Mouse (Mus musculus) gastrocnemius, postnatal 36 days (tissue): ENCODE data around the gene Cd9. TPM values are rescaled to one million over a fixed set of nuclear protein-coding genes. Genes with fewer than 3 reads are reported as not detected.
A peak's percentile ranks its signal among the peaks of the same experiment; 100 is the strongest.

Experiments
- DNase-seq, 2 experiments: peaks; one replicate each; pipeline ENCODE4 v3.0.0; 2022
- intact Hi-C: fragments of 180-260 bp; cut with DNase I; formaldehyde crosslinking; loops from one replicate; pipeline ENCODE4 v1.15.1; 2025
- total RNA-seq, 2 experiments: library from RNA; stranded (reverse); gene quantifications; 2 replicates each; pipeline ENCODE4 v1.2.3; 2021

Cd9 gene
- total RNA-seq, 2 experiments from 2014 or later = 20.3 to 28.4 TPM

DNA sequence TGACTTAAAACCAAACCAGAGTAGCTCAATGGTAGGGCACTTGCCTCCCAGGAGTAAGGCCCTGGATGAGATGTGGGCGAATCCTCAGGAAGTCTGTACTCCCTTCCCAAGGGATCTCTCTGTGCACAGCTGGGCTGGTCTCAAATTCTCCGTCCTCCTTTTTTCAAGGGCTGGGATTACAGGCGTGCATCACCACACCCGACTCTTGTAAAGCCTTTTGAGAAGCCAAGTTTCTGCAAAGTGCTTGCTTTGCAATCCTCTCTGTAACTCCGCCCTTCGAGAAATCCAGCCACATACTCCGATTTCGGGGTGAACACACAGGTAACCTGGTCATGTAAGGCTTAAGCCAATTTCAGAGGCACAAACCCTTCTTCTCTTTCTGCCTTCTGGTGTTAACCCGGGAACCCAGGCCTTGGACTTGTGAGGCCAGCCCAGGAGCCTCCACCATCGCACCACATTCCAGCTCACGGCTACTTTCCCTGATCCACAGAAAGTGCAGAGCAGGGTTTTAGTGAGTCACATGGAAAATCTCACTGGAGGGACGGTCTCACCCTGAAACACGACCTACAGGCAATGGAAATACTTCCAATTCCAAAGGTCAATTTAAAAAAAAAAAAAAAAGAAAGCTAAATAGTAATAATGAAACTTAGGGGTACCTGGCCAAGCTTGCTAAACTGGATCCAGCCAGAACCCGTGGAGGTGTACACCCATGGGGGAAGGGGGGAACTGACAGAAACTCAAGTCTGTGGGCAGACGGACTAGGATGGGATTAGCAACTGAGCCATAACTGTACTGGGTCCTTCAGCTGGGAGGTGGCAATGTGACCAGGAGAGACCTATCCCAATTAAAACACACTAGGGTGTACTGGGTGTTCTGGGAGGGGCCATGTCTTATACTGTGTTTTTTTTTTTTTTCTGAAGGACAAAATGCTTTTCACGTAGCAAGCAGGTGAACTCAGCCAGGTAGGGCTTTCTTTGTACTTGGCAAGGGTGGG is 16.2 kb downstream of the Cd9 start:
- intact Hi-C loops = no loop called here
- no peak for DNase-seq

DNA sequence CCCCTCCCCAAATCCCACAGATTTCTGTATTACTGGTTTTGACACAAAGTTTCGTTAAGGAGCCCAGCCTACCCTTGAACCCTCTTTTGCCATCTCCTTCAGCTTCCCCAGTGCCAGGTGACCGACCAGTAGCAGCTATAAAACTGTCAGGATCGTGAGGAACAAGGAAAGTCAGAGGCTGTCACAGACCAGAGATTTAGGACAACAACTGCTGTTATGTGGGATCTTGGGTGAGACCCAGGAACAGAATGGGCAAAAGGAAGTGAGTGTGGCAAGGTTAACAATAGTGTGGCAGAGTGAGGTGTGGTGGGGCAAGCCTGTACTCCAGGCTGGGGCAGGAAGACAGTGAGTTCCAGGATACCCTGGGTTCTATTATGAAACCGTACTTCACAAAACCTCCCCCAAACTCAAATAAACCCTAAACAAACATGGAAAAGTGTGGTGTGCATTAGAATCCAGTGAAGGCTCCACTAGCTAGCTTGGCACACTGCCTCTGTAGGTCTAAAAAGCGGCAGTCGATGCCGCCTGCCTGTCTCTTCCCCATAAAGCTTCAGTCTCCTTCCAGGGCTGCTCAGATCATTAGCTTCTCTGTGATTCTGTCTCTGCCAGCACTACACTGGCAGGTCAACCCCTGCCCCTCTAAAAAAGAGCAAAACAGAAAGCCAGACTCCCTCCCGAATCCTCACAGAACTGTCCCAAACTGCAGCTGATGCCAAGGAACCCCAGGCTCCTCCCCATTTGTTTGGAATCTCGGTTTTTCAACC is 17.6 kb downstream of the Cd9 start:
- intact Hi-C loops = no loop called here
- DNase-seq = no peak

DNA sequence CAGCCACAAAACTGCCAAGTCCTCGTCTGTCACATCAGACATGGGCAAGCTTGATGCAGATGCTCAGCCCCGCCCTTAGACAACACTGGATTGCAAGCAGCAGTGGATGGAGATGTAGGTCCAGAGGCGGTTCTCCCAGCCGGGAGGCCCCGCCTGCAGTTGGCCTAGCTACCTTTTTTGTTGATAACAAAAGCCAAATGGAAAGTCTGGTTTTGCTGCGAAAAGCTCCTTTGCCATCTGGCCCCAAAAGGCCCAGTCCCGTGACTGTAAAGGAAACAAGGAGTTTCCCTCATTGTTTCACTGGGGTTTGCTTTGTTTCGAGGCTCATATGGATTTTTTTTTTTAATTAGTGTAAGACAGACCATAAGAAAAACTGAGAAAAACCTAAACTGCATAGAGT is 18.5 kb downstream of the Cd9 start:
- peak in 1 of 2 experiments; percentile 44 for DNase-seq
- intact Hi-C loops = no loop called here

DNA sequence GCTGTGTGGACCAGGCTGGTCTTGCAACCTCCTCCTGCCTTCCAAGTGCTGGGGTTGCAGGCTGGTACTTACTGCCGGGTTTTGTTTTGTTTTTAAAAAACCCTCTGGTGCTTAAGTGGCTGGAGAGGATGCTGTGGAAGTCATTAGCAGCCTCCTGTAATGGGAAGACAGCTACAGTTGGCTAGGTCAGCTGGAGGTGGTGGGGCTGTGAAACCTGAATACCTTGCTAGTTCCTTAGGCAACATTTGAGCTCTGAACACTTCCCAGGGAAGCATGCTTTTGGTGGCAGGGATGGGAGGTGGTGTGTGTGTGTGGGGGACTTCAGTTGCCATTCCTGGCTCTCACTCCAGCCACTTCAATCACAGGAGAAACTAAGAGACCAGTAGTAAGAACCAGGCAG is 19.4 kb downstream of the Cd9 start:
- no peak for DNase-seq
- intact Hi-C loops = no loop called here

DNA sequence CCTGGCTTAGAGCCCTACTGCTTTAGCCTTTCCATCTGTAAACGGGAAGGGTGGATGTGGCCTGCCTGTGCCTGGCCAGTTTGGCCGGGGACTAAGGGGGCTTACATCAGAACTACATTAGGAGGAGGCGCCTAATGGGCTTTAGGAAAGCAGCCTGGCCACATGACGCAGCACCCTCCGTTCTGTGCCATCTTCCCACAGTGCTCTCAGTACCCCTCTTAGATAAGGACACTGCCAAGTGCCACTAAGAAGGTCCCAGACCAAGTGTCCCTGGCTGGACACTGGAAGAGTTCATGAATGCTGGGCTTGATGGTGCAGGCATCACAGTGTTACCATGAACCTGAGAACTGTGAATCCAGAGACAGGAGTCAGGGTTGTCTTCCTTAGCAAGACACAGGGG is 20.7 kb downstream of the Cd9 start:
- no peak for DNase-seq
- intact Hi-C loops = no loop called here

DNA sequence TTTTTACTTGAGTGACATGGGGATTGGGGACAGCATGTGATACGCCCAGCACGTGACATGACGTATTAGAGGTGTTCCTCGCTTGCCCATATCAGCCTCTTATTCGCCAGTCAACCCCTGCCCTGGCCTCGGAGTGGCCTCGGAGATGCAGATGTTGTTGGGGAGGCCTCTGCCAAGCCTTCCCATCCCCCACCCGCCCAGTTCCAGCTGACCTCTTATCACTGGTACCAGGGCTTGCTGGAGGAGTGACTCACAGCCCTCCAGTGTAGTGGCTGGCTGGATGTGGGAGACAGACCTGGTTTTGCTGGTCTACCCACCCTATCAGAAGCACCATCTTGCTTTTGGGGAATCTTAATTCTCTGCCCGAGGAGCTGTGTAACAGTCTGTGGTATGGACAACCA is 21.3 kb downstream of the Cd9 start:
- intact Hi-C loops = no loop called here

DNA sequence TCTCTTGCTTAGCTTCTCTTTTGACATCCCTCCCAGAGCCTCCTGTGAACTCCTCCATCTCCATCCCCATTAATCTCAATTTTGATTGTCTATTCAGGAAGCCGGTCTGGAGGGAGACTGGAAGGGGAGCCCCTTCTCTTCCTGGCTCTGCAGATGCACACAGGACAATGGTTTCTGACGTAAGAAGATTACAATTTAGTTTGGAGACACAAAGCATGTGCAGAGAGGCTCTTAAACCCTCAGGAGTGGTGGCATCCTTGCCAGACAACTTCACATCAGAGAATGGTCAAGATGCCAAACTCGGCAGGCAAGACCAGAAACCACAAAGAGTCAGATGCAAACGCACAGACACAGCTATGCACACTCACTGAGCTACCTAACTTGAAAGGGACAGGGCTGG is 22.7 kb downstream of the Cd9 start:
- DNase-seq = no peak
- intact Hi-C loops = no loop called here

More for the DNA sequence above, 21.3 kb downstream of the Cd9 start:
- DNase-seq = no peak

DNA sequence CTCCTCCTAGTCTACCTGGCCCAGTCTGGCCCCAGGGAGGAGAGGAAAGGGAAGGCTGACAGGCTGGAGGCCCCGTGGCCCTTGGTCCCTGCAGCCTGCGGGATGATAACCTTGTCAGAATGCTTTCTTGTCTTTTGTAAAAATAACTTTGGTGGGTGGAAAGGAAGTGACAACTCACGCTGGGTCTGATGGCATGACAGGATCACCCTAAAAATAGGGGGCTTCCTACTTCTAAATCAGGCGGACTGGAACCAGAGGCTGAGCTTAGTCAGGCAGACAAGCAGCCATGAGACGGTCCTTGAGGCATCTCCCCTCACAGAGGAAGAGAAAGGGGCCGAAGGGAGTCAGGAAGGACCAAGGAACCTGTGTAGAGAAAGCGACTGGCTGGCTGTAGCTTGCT is 23.3 kb downstream of the Cd9 start:
- no peak for DNase-seq
- intact Hi-C loops = no loop called here

DNA sequence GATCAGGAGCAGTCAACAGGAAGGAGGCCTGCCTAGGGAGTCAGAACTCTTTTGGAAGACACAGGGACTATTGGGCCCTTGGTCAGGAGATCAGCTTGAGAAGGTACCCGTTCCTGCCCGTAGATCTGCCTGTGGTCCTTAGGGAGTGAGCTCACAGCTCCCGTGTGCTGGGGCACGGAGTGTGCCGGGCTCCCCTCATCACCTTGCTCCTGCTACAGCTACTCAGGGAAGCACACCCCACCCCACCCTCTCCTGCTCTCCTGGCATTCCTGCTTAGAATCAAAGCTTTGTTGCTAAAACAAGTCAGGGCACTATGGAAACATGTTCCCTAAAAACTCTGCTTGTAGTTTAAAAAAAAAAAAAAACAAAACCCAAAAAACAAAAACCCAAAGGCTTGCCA is 24.0 kb downstream of the Cd9 start:
- intact Hi-C loops = no loop called here
- DNase-seq = no peak

DNA sequence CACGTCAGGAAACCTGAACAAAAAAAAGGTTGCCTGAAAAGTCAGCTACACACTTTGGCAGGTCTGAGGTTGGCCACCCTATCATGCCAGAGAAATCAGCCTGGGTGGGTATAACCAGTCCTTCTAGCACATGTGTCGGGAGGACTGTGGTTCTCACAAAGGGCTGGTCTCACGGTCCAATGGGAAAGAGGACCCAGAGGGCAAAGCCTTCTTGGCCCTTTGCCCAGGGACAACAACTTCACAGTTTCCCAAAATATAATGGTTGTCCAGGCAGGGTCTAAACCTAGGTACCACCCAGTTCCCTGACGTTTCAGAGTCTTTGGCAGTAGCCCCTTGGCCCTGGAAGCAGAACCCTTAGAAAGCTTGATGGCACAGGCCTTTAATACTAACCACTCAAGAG is 25.4 kb downstream of the Cd9 start:
- intact Hi-C loops = no loop called here

DNA sequence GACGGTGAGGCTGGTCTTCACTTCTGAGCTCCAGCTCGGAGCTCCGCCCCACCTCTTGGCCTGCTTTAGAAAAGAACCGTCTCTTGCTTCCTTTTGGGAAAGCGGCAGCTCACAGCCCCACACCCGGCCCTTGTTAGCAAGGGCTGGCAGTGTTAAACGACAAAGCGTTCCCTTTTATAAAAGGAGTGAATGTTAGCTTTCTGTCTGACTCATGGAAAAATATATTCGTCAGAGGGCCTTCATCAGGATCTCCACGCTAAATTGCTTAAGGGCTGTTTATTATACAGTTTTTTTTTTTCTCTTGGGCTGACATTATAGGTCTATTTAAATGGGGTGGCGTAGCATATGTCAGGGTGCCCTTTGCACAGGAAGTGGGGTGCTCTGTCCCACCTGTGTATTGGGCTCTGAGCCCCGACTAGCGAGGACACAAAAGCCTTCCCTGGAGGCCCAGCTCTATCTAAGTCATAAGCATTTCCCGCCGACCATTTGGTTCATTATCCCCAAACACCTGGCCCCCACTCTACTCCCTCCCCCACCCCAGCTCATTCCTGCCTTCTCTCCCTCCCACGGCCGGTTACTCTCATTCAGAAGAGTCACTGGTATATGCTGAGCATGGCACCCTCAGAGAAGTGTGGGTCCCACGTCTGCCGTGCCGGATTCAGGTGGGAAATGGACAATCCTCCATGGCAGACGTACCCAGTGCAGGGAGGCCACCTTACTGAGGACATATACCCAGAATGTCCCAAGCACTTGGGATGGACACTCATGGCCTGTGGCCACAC is 26.2 kb downstream of the Cd9 start:
- no peak for DNase-seq
- intact Hi-C loops = no loop called here

More for the DNA sequence above, 25.4 kb downstream of the Cd9 start:
- DNase-seq = no peak

DNA sequence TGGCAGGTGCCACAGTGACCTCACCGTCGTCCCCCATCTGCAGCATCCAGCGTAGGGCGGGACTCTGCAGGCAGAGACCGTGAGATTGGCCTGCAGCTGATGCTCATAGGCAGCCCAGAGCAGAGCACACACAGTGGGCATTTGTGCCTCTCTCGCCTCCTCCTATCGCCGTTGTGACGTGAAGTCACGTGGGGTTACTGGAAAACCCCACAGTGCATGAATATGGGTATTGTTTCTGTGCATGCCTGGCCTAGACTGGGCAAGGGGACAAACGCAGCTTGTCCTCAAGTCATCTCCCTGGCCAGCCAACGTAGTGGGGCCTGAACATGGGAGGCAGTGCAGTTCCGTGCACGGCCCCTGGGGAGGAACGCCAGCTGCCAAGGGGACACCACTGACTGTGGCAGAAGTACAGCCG is 27.3 kb downstream of the Cd9 start:
- DNase-seq = no peak
- intact Hi-C loops = no loop called here

DNA sequence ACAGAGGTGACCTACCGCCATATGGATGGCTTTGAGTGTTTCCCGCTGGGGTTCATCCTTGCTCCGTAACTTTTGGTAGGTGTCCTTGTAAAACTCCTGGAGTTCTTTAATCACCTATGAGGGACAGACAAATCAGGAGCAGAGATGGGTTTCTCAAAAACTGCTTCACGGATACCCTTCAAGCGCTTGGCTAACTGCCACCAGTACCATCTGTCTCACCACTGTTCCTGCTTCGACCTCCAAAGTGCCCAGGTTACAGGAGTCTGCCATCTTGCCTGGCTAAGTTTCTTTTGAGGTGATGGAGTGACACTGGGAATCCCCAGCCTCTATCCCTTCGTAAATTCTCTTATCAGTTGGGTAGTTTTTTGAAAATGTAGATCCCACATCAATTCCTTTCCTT is 32.3 kb downstream of the Cd9 start:
- intact Hi-C loops = no loop called here

DNA sequence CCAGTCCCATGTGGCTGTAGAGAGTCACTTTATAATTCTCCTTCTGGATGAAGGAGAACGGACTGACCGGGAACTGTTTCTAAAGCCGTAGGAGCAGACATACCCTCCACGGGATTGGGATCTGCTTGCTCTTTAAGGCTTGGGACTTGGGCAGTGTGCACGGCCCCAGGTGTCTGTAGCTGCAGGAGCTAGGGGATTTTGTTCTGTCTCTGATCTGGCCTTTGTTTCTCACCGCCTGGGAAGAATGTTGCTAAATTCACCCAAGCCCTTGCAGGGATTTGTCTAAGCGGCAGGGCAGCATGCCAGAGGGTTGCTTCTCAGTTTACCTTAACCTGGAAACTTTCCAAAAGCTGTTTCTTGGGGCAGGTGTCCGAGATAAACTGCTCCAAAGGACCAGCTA is 32.8 kb downstream of the Cd9 start:
- no peak for DNase-seq
- intact Hi-C loops = no loop called here

More for the DNA sequence above, 32.3 kb downstream of the Cd9 start:
- no peak for DNase-seq

DNA sequence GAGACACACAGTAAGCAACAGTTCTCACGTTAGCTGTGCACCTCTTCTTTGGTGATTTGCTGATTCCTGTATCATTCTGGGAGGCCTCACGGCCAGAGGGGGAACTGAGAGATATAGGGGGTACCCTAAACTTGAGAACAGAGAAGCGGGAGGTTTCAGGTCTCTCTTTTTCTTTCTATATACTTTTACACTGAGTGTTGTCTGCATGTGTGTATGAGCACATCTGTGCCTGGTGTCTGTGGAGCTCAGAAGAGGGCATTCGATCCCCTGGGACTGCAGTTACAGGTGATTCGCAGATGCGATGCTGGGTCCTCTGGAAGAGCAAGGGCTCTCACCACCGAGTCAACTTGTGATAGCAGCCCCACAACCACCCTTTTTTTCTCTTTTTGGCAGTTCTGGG is 33.3 kb downstream of the Cd9 start:
- no peak for DNase-seq

DNA sequence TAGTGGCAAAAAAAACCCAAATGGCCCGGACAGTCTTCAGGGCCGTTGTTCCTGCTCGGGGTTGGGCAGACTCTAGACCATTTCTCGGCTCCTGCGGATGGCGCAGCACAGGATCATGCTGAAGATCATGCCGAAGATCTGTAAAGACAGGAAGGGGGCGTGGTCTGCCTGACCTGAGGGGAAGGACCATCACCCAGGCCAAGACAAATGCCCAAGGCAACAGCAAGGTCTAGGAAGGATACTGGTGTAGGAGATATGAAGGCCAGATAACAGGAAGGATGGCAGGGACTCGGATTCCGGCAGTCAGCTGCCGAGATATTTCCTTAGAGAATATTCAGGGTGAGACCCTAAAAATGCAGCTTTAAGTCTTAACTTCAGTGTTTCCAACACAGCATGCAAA is 34.0 kb downstream of the Cd9 start:
- intact Hi-C loops = no loop called here
- no peak for DNase-seq

More for the DNA sequence above, 33.3 kb downstream of the Cd9 start:
- intact Hi-C loops = no loop called here

DNA sequence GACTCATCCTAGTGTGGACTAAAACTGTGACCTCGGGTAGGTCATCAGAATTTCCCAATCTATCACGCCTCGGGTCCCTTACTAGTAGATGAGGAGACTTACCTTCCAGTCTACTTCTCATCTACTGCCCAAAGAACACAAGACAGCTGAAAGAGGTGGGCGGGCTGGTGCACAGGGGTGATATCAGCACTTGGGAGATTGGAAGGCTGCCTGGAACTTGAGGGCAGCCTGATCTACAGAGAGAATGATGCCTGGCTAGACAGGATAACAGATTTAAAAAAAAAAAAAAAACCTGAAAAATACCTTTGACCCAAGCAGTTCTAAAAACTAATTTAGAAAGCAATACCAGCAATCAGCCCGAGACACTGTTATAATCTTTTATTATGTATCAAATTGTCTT is 34.7 kb downstream of the Cd9 start:
- intact Hi-C loops = no loop called here

DNA sequence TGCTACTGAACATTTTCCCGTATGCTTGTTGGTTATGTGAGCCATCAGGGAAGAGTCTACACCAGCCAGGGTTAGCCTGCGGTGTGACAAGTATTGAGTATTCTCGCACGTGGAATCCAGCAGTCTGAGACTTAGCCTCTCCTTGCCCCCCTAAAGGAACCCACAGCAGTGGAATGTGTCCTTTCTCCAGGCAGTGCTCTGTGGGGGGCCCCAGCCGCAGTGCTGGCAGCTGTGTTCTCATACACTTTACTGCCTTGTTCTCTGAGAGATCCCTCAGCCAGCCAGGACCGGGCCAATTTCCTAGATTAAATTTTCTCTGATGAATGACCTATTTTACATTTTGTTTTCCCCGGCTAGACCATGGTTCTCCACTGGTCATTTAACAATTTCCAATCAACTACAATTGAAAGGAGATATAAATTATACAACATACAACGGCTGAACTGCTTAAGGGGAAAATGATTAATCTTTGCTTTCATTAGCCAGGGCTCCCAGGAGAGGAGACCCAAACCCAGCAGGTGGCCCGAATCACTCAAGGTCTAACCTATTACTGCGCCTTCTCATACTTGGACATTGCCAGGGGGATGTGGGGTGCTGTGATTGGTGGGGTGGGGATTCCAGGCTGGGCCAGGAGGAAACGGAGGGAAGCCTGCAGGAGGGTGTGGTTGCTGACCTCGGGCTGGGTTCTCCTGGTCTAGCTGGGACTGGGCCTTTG is 38.6 kb downstream of the Cd9 start:
- no peak for DNase-seq
- intact Hi-C loops = no loop called here

More for the DNA sequence above, 34.7 kb downstream of the Cd9 start:
- no peak for DNase-seq

DNA sequence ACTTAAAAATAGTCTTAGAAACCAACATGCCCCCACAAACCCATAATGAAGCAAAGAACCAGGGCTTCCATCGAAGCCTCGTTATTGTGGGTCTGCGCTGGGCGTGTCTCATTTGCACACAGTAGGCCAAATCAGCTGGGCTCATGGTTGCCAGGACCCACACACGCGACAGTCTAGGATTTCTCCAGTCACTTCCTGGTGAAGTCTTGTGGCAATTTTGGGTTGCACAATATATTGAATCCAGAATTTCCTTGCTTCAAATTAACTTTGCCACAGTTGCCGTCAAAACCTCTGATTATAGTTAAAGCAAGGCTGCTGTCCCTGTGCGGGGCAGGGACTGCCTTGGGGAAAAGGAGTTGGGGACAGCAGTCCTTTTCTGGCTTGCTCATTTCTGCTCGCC is 39.9 kb downstream of the Cd9 start:
- intact Hi-C loops = no loop called here
- no peak for DNase-seq

DNA sequence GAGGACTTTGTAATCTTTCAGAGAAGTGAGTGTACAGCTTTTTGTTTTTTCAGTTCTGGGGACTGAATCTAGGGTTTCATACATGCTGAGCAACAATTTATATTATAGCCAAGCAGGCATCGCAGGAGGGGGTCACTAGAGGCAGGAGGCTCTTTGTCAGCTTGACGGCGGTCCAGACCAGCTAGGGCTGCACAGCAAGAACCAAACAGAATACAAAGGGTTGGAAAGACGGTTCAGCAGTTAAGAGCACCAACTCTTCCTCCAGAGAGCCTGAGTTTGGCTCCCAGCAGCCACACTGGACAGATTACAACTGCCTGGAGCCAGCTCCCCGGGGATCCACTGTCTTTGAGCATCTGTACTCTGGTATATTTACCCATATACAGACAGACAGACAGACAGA is 40.3 kb downstream of the Cd9 start:
- intact Hi-C loops = no loop called here
- no peak for DNase-seq
